Mouse (Mus musculus): ENCODE results near the gene Taf15. TPM values are rescaled to one million over a fixed set of nuclear protein-coding genes. Genes with fewer than 3 reads are reported as not detected.

Taf15 gene
- 5.4 and 7.3 TPM in 2 replicates for polyA plus RNA-seq (2015; fragmentation: Nextera tagmentation; extraction: Ambion mirVana)

GRCm38 (mm10) chr11:83472324-83473234 is at the start of gene Taf15:
TSS of gene Taf15 (plus strand) at chr11:83473086.
- H3K4me2 ChIP-seq (replicated peaks; ENCODE audit: low read depth), result peak within 1 kb of the TSS; percentile 82
- peak within 1 kb of the TSS; percentile 73 for H3K9ac ChIP-seq (ENCODE audit: low read depth, low read length)
- peak within 1 kb of the TSS; percentile 78 for H3K4me3 ChIP-seq (ENCODE audit: low read depth, low read length)
- peak within 1 kb of the TSS; percentile 97 for H3K27ac ChIP-seq (ENCODE audit: low read depth, low read length)
- no peaks in the 10 kb centered on the region for H3K9me3 ChIP-seq (ENCODE audit: control insufficient read depth)
- no peaks in the 10 kb centered on the region for H3K36me3 ChIP-seq (ENCODE audit: control insufficient read depth, insufficient read depth)
- H3K4me1 ChIP-seq (replicated peaks; ENCODE audit: control insufficient read depth, insufficient read depth, low read length), result 0 out of 2 replicates have a peak, but pooled peaks cover 4% of the 10 kb centered on the region
- peak; percentile 83 for TF ChIP-seq CTCF (IDR thresholded peaks at IDR 0.05; ENCODE audit: low read depth)
- WGBS, result under 1% methylated on average over 66 of the region's 66 CpGs
- H3K27me3 ChIP-seq (replicated peaks; ENCODE audit: control insufficient read depth, insufficient read depth, low read length), result no peaks in the 10 kb centered on the region
- peak; percentile 98 for ATAC-seq

- H3K9me3 ChIP-seq (ENCODE audit: control insufficient read depth), result no peaks in the 10 kb centered on the region
- peak; percentile 95 for TF ChIP-seq CTCF (IDR thresholded peaks at IDR 0.05; ENCODE audit: low read depth)
- peaks cover 18% of the 10 kb centered on the region; the same call in 1 of the 2 replicates for H3K27me3 ChIP-seq (replicated peaks; ENCODE audit: control insufficient read depth, insufficient read depth, low read length)
- no peak overlapping the region for H3K4me3 ChIP-seq (ENCODE audit: low read depth, low read length)
- no peak for ATAC-seq
- no peak overlapping the region for H3K9ac ChIP-seq (ENCODE audit: low read depth, low read length)
- H3K4me1 ChIP-seq (replicated peaks; ENCODE audit: control insufficient read depth, insufficient read depth, low read length), result no peaks in the 10 kb centered on the region
- 6% methylated on average over 8 of the region's 8 CpGs for WGBS
- H3K36me3 ChIP-seq (ENCODE audit: control insufficient read depth, insufficient read depth), result no peaks in the 10 kb centered on the region
- no peak overlapping the region for H3K27ac ChIP-seq (ENCODE audit: low read depth, low read length)
- H3K4me2 ChIP-seq (replicated peaks; ENCODE audit: low read depth), result no peak overlapping the region
Observed at GRCm38 (mm10) chr11:83424681-83425080, 48.2 kb upstream of the Taf15 start.

- Histone ChIP-seq H3K36me3 (ENCODE audit: control insufficient read depth, insufficient read depth) (no peaks in the 10 kb centered on the region), H3K27me3 (replicated peaks; ENCODE audit: control insufficient read depth, insufficient read depth, low read length) (0 out of 2 replicates have a peak, but pooled peaks cover 10% of the 10 kb centered on the region), H3K27ac (ENCODE audit: low read depth, low read length) (no peak overlapping the region), H3K4me2 (replicated peaks; ENCODE audit: low read depth) (peak overlapping the region; percentile 27; the same call in 1 of the 2 replicates), H3K4me3 (ENCODE audit: low read depth, low read length) (no peak overlapping the region), H3K9ac (ENCODE audit: low read depth, low read length) (no peak overlapping the region), H3K9me3 (ENCODE audit: control insufficient read depth) (no peaks in the 10 kb centered on the region), H3K4me1 (replicated peaks; ENCODE audit: control insufficient read depth, insufficient read depth, low read length) (no peaks in the 10 kb centered on the region)
- ATAC-seq, result no peak
- 17% methylated on average over 17 of the region's 17 CpGs for WGBS
- no peak for TF ChIP-seq CTCF (IDR thresholded peaks at IDR 0.05; ENCODE audit: low read depth)
Observed at GRCm38 (mm10) chr11:83426964-83427363, 45.9 kb upstream of the Taf15 start.

- H3K4me1 ChIP-seq (replicated peaks; ENCODE audit: control insufficient read depth, insufficient read depth, low read length), result no peaks in the 10 kb centered on the region
- no peak within 1 kb of the TSS for H3K9ac ChIP-seq (ENCODE audit: low read depth, low read length)
- H3K4me2 ChIP-seq (replicated peaks; ENCODE audit: low read depth), result no peak within 1 kb of the TSS
- no peaks in the 10 kb centered on the region for H3K36me3 ChIP-seq (ENCODE audit: control insufficient read depth, insufficient read depth)
- H3K4me3 ChIP-seq (ENCODE audit: low read depth, low read length), result no peak within 1 kb of the TSS
- no peak within 1 kb of the TSS for H3K27ac ChIP-seq (ENCODE audit: low read depth, low read length)
- 49% methylated on average over 5 of the region's 5 CpGs for WGBS
- 0 out of 2 replicates have a peak, but pooled peaks cover 10% of the 10 kb centered on the region for H3K27me3 ChIP-seq (replicated peaks; ENCODE audit: control insufficient read depth, insufficient read depth, low read length)
- TF ChIP-seq CTCF (IDR thresholded peaks at IDR 0.05; ENCODE audit: low read depth), result no peak
- no peak for ATAC-seq
- no peaks in the 10 kb centered on the region for H3K9me3 ChIP-seq (ENCODE audit: control insufficient read depth)
Observed at GRCm38 (mm10) chr11:83429355-83429754, 43.5 kb upstream of the Taf15 start, which contains the start of gene Gas2l2. TSS of gene Gas2l2 (minus strand) at chr11:83429455.

- Histone ChIP-seq H3K4me2 (replicated peaks; ENCODE audit: low read depth) (no peak overlapping the region), H3K27ac (ENCODE audit: low read depth, low read length) (no peak overlapping the region), H3K4me3 (ENCODE audit: low read depth, low read length) (no peak overlapping the region), H3K36me3 (ENCODE audit: control insufficient read depth, insufficient read depth) (no peaks in the 10 kb centered on the region), H3K9ac (ENCODE audit: low read depth, low read length) (no peak overlapping the region), H3K27me3 (replicated peaks; ENCODE audit: control insufficient read depth, insufficient read depth, low read length) (0 out of 2 replicates have a peak, but pooled peaks cover 6% of the 10 kb centered on the region), H3K4me1 (replicated peaks; ENCODE audit: control insufficient read depth, insufficient read depth, low read length) (no peaks in the 10 kb centered on the region), H3K9me3 (ENCODE audit: control insufficient read depth) (no peaks in the 10 kb centered on the region)
- 69% methylated on average over 2 of the region's 2 CpGs for WGBS
- ATAC-seq, result no peak
- TF ChIP-seq CTCF (IDR thresholded peaks at IDR 0.05; ENCODE audit: low read depth), result no peak
Observed at GRCm38 (mm10) chr11:83432533-83432932, 40.4 kb upstream of the Taf15 start.

- H3K36me3 ChIP-seq (ENCODE audit: control insufficient read depth, insufficient read depth), result no peaks in the 10 kb centered on the region
- WGBS, result 90% methylated on average over 1 of the region's 1 CpGs
- ATAC-seq, result no peak
- no peaks in the 10 kb centered on the region for H3K9me3 ChIP-seq (ENCODE audit: control insufficient read depth)
- no peaks in the 10 kb centered on the region for H3K4me1 ChIP-seq (replicated peaks; ENCODE audit: control insufficient read depth, insufficient read depth, low read length)
- no peak within 1 kb of the TSS for H3K4me3 ChIP-seq (ENCODE audit: low read depth, low read length)
- peaks cover 6% of the 10 kb centered on the region; the same call in 1 of the 2 replicates for H3K27me3 ChIP-seq (replicated peaks; ENCODE audit: control insufficient read depth, insufficient read depth, low read length)
- H3K27ac ChIP-seq (ENCODE audit: low read depth, low read length), result no peak within 1 kb of the TSS
- H3K4me2 ChIP-seq (replicated peaks; ENCODE audit: low read depth), result no peak within 1 kb of the TSS
- H3K9ac ChIP-seq (ENCODE audit: low read depth, low read length), result no peak within 1 kb of the TSS
- no peak for TF ChIP-seq CTCF (IDR thresholded peaks at IDR 0.05; ENCODE audit: low read depth)
Observed at GRCm38 (mm10) chr11:83437377-83437776, 35.5 kb upstream of the Taf15 start, which contains the start of gene 1700020L24Rik. TSS of gene 1700020L24Rik (plus strand) at chr11:83437677.

All from intestine, postnatal 0 days (tissue).